ENCODE assay signal across 16 mouse cellular contexts in genomic region chr17:47291558-47291957, GRCm38 (mm10).
"Had no signal": no experiment of that assay in that cellular context is flagged by ENCODE, and none has a peak within 500 bp of the region (broad histone marks: within the 10 kb centered on the region; RNA-seq: fewer than 3 reads in every experiment).

No protein-coding gene starts in this region.

- H3K4me2 ChIP-seq: neural tube, embryonic 13.5 days; neural tube, embryonic 15.5 days; stomach, embryonic 15.5 days had no signal

- H3K27ac ChIP-seq: neural tube, embryonic 13.5 days; neural tube, embryonic 15.5 days; stomach, embryonic 15.5 days; stomach, postnatal 0 days had no signal

- H3K4me3 ChIP-seq: neural tube, embryonic 13.5 days; neural tube, embryonic 15.5 days; stomach, embryonic 15.5 days had no signal

- DNase-seq: retina, postnatal 1 day; right cerebral cortex, adult 18-20 months; right cerebral cortex, postnatal 14 days; right cerebral cortex, postnatal 25 days; right cerebral cortex, postnatal 4 days; spleen, adult 18-20 months; thymus, adult 18-20 months; thymus, adult 2 months; thymus, postnatal 14 days; thymus, postnatal 25 days; thymus, postnatal 36 days; thymus, postnatal 4 days had no signal

- H3K27me3 ChIP-seq: neural tube, embryonic 13.5 days; neural tube, embryonic 15.5 days; stomach, embryonic 15.5 days had no signal
